ENCODE assay signal across 8 mouse cellular contexts in genomic region chr1:191182431-191183162, GRCm38 (mm10). TPM values are rescaled to one million over a fixed set of nuclear protein-coding genes. Genes with fewer than 3 reads are reported as not detected.
DNase-seq lines count a peak whose midpoint lies in the region; ATAC-seq and TF ChIP-seq lines count a peak whose summit lies in the region.

No protein-coding gene starts in this region.

- no peaks in the 10 kb centered on the region for H3K36me3 ChIP-seq in intestine, postnatal 0 days (ENCODE audit: control insufficient read depth, insufficient read depth)
- H3K36me3 ChIP-seq in liver, embryonic 15.5 days (replicated peaks): no peaks in the 10 kb centered on the region

- peaks cover 31% of the 10 kb centered on the region for H3K27me3 ChIP-seq in intestine, postnatal 0 days (replicated peaks; ENCODE audit: control insufficient read depth, insufficient read depth, low read length)
- H3K27me3 ChIP-seq in liver, embryonic 15.5 days: peaks cover 100% of the 10 kb centered on the region

- TF ChIP-seq CTCF in intestine, postnatal 0 days (IDR thresholded peaks at IDR 0.05; ENCODE audit: low read depth): peak; percentile 74

- peaks cover 36% of the 10 kb centered on the region for H3K4me1 ChIP-seq in intestine, postnatal 0 days (replicated peaks; ENCODE audit: control insufficient read depth, insufficient read depth, low read length)
- H3K4me1 ChIP-seq in liver, embryonic 15.5 days (replicated peaks): peaks cover 63% of the 10 kb centered on the region

- 0 out of 2 replicates have a peak, but pooled peaks have one; percentile 0 for ATAC-seq in intestine, postnatal 0 days
- ATAC-seq in liver, embryonic 15.5 days (ENCODE audit: insufficient read depth): peak; percentile 36

- under 1% methylated on average over 61 of the region's 61 CpGs for WGBS in intestine, postnatal 0 days
- WGBS in liver, embryonic 15.5 days (ENCODE audit: insufficient replicate concordance): under 1% methylated on average over 61 of the region's 61 CpGs

- H3K9ac ChIP-seq in intestine, postnatal 0 days (ENCODE audit: low read depth, low read length): peak overlapping the region; percentile 75
- H3K9ac ChIP-seq in liver, embryonic 15.5 days: peak overlapping the region; percentile 57

- no peaks in the 10 kb centered on the region for H3K9me3 ChIP-seq in intestine, postnatal 0 days (ENCODE audit: control insufficient read depth)
- H3K9me3 ChIP-seq in liver, embryonic 15.5 days (replicated peaks): no peaks in the 10 kb centered on the region

- H3K27ac ChIP-seq in intestine, postnatal 0 days (ENCODE audit: low read depth, low read length): peak overlapping the region; percentile 93
- H3K27ac ChIP-seq in liver, embryonic 15.5 days (replicated peaks): peak overlapping the region; percentile 57; the same call in 1 of the 2 replicates

- DNase-seq in left cerebral cortex, adult 18-20 months (ENCODE audit: low spot score in 2 of 2): peak; percentile 8 to 25
- no peak for DNase-seq in left cerebral cortex, adult 8-10 months (ENCODE audit: low spot score in 2 of 2)
- peak; percentile 90 for DNase-seq in embryo, embryonic 10 days (ENCODE audit: low spot score)
- DNase-seq in heart, adult 18-20 months: peak; percentile 84 to 86
- DNase-seq in natural killer cell, adult 2 months (ENCODE audit: low spot score in 2 of 2): peak; percentile 28 to 31
- peak; percentile 60 for DNase-seq in urinary bladder, adult 2 months (ENCODE audit: low spot score)

- H3K4me3 ChIP-seq in intestine, postnatal 0 days (ENCODE audit: low read depth, low read length): peak overlapping the region; percentile 70
- H3K4me3 ChIP-seq in liver, embryonic 15.5 days (replicated peaks): peak overlapping the region; percentile 57

- peak overlapping the region; percentile 98 for H3K4me2 ChIP-seq in intestine, postnatal 0 days (replicated peaks; ENCODE audit: low read depth)
- H3K4me2 ChIP-seq in liver, embryonic 15.5 days: peak overlapping the region; percentile 84

RNA-seq across cellular contexts. Expression of gene Fam71a, which starts 18.0 kb away (rescaled TPM):
- total RNA-seq in left cerebral cortex, adult 18-20 months (2021): not detected
- total RNA-seq in left cerebral cortex, adult 8-10 months (2022): not detected
- not detected for total RNA-seq in heart, adult 18-20 months (2021)
- not detected in 2 replicates for polyA plus RNA-seq in intestine, postnatal 0 days (2015; fragmentation: Nextera tagmentation; extraction: Ambion mirVana)
- polyA plus RNA-seq in liver, embryonic 15.5 days (2015; fragmentation: Nextera tagmentation; extraction: Ambion mirVana): not detected in 2 replicates
- not detected in 2 replicates for polyA plus RNA-seq in urinary bladder, adult 2 months (2012; rRNA removed)

RNA-seq across cellular contexts. Expression of gene Atf3, which starts 35.2 kb away (rescaled TPM):
- total RNA-seq in left cerebral cortex, adult 18-20 months (2021): 1 to 10 TPM in 1 of 2 experiments, under 1 TPM in 1; 0.91 to 3.1 TPM
- 1 to 10 TPM; 1.0 to 4.6 (median 2.5) TPM for total RNA-seq in left cerebral cortex, adult 8-10 months (2022)
- 10 to 100 TPM; 11.7 to 19.1 TPM for total RNA-seq in heart, adult 18-20 months (2021)
- polyA plus RNA-seq in intestine, postnatal 0 days (2015; fragmentation: Nextera tagmentation; extraction: Ambion mirVana): 5.0 and 6.7 TPM in 2 replicates
- 1.4 and 2.2 TPM in 2 replicates for polyA plus RNA-seq in liver, embryonic 15.5 days (2015; fragmentation: Nextera tagmentation; extraction: Ambion mirVana)
- 4.6 and 9.8 TPM in 2 replicates for polyA plus RNA-seq in urinary bladder, adult 2 months (2012; rRNA removed)

Comparison
In these comparisons a context has a peak if more than half of its experiments do, and no peak if none do; other contexts are left out.
1. DNase-seq: peak in left cerebral cortex, adult 18-20 months (2 of 2), embryo, embryonic 10 days (single experiment), heart, adult 18-20 months (2 of 2), natural killer cell, adult 2 months (2 of 2) and urinary bladder, adult 2 months (single experiment); none in left cerebral cortex, adult 8-10 months (0 of 2).